Mouse (Mus musculus): ENCODE data around the gene Cox7a2l.

The Cox7a2l gene

GRCm38 (mm10) chr17:83526624-83527532 is 9.7 kb upstream of the Cox7a2l start:
- in situ Hi-C loops (cut with MboI), result no loop called here

GRCm38 (mm10) chr17:83526091-83526561 is 9.0 kb upstream of the Cox7a2l start:
- in situ Hi-C loops (cut with MboI), result no loop called here

GRCm38 (mm10) chr17:83525596-83525995 is 8.5 kb upstream of the Cox7a2l start:
- in situ Hi-C loops (cut with MboI), result no loop called here

- in situ Hi-C loops (cut with MboI), result no loop called here
Observed at GRCm38 (mm10) chr17:83524753-83525152, 7.6 kb upstream of the Cox7a2l start.

DNA sequence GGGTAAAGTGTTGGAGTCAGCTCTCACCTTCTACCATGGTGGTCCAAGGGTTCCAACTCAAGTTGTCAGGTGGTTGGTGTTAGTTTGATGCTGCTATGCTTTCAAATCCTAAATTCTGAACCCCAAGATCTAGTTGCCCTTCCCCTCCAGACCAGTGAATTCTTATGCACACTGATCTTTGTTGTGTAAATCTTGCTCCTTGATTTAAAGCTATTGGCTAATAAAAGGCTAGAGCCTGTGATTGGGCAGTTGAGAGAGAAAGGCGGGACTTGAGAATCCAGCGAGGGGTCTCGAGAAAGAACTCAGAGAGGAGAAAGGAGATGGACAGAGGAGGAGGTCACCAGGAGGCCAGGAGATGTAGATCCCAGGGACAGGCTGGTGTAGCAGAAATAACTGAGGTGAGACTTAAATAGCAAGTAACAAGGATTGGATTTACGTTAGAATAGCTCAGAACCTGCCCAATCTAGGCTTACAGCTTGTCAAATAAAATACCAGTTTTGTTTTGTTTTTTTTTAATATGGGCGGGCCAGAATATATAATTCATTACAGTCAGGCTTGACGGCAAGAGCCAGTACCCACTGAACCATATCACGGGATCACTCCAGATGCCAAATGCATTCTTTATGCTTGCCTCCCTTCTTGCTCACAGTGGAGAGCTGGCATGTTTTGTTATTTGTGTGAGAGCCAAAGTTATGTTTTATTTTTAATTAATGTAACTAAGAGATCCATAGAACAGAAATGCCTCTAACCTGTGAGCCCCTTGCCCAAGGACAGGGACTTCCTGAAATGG is 5.7 kb upstream of the Cox7a2l start:
- in situ Hi-C loops (cut with MboI), result no loop called here

- in situ Hi-C loops (cut with MboI), result no loop called here
Observed at GRCm38 (mm10) chr17:83521881-83522280, 4.8 kb upstream of the Cox7a2l start.

DNA sequence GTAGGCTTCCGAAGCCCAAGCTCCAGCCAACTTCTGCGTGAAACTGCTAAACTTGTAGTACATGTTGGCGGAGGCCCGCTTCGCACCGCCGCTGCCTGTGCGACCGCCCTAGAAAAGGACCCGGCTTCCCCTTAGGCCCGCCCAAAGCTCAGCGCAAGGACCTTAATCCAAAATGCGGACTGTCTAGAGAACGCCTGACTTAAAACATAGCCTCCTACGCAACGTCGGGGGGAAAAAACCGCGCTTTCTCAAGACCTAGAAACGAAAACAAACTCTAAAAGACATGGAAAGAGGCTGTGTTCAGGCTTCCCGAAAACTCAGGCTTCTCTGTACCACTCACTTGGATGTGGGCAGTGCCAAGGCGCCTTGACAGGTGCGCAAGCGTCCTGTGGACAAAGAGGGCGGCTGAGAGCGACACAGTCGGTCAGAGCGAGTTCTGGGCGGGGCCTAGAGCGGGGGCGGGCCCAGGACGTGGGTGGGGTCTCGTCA is 2.9 kb downstream of the Cox7a2l start:
- in situ Hi-C loops (cut with MboI), result no loop called here

DNA sequence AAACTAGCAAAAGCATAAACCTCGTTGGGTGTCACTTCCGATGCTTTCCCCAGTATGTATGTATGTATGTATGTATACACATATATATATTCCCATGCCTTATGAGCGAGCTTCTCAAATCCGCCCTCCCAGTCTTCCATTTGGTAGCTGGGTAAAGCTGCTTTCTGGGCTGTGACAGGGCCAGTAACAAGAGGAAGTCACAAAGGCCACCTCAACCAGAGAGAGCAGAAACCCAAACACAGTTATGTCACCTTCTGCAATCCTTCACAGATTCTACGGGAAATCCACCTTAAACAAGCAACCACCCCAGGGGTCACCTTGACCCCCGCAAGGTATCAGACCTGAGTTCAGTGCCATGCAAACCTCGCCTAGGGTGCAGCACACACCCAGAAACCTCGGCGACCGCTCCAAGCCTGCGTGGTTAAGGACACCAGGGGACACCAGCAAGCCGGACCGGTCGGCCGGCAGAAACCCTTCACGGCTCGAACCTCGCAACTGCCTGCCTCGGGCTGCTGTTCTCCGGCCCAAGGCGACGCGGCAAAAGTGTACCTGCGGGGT is 3.4 kb downstream of the Cox7a2l start:
- in situ Hi-C loops (cut with MboI), result no loop called here

DNA sequence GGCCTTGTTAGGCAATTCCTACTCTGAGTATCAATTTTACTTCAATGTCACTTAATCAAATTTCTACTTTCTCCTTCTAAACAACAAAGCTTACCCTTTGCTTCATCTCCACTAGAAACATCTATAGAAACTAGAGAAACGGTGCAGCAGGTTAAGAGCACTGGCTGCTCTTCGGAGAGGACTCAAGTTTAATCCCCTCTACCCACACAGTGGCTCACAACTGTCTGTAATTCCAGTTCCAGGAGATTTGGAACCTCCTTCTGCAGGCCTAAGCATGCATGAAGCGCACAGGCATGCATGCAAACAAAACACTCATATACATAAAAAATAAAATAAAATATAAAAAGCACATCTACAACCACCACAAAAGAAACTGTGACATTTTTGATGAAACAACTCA is 5.0 kb downstream of the Cox7a2l start:
- in situ Hi-C loops (cut with MboI), result no loop called here

- in situ Hi-C loops (cut with MboI), result no loop called here
Observed at GRCm38 (mm10) chr17:83503693-83504092, 13.4 kb downstream of the Cox7a2l start.

GRCm38 (mm10) chr17:83499692-83500091 is 17.4 kb downstream of the Cox7a2l start:
- in situ Hi-C loops (cut with MboI), result no loop called here

DNA sequence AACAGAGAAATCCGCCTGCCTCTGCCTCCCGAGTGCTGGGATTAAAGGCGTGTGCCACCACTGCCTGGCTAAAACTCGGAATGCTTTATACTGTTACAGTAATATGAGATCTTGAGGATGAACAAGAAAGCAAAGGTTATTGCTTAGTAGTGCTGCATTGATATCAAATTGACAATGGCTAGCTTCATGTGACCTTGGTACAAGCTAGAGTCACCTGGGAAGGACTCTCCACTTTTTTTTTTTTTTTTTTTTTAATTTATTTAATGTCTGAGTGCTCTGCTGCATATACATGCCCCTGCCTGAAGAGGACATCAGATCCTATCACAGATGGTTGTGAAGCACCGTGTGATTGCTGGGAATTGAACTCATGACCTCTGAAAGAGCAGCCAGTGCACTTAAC is 18.2 kb downstream of the Cox7a2l start:
- in situ Hi-C loops (cut with MboI), result no loop called here

DNA sequence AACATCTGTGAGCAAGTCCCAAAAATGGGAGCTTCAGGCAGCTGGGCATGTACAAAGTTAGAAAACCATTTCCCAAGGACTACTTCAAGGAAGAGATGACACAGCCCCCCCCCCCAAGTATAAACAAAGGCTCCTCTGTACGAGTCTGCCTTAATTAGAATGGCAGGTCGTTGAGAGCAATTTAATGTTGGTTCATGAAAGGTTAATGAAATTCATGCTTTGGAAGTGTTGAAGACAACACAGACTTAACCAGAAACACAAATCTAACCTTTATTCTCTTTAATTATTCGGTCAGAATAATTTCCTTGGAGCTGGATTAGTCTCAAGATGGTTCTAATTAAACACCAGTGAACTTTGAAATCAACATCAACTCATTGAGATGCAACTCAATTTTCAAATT is 29.4 kb downstream of the Cox7a2l start:
- in situ Hi-C loops (cut with MboI), result no loop called here

DNA sequence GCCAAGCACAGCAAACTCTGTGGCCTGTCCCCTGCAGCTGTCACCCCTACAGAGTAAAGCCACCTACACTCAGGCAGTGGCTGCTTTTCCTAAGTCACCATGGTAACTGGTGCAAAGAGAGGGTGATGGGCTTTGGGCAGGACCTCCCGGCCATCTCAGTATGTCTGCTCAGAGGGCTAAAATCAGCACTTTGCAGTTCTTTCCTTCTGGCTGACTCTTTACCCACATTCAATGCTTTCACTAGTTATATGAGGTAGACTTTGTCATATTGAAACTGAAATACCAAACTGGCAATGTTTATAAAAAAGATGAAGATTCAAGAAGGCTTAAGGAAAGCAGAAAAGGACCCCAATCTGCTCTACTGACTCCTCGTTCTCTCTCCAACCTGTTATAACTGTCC is 33.3 kb downstream of the Cox7a2l start:
- in situ Hi-C loops (cut with MboI), result no loop called here

DNA sequence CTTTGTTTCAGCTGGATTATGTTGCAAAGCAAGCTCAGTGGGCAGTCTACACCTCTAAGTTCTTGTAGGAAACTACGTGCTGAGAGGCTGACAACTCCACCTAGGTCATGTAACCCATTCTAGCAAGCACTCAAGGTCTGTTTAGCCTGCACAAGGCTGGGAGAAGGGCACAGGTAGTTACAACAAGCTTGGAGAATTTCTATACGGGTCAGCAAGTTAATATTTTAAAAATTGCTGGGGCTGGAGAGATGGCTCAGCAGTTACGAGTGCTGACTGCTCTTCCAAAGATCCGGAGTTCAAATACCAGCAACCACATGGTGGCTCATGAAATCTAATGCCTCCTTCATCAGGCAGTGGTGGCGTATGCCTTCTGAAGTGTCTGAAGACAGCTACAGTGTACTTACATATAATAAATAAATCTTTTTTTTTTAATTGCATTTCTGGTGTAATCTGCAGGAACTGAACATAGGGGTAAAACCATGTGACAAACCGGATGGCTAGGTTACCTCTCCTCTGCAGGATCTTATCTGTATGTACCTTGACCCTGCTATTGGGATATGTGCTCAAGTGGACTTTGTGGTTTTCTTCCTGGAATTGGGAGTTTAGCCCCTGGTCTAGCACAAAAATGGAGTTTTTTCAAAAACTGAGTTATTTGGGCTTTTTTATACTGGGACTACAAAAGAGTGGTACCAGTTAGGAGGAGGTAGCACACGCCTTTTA is 34.2 kb downstream of the Cox7a2l start:
- in situ Hi-C loops (cut with MboI), result no loop called here

DNA sequence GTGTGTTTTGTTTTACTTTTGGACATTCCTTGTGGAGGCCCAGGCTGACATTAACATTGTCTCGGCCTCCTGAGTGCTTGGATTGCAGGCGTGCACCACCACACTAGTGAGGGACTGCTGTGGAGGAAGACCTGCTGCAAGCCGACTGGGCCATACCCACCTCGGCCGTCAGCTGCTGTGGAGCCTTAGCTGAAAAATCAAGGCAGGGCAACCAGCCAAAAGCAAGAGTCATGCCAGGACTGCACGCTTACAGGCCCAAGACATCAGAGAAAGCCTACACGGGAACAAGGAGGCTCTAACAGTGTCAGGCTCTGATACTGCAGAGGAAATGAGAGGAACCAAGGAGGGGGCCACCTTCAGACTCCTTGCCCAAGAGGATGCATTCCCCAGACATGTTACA is 35.6 kb downstream of the Cox7a2l start:
- in situ Hi-C loops (cut with MboI), result no loop called here

DNA sequence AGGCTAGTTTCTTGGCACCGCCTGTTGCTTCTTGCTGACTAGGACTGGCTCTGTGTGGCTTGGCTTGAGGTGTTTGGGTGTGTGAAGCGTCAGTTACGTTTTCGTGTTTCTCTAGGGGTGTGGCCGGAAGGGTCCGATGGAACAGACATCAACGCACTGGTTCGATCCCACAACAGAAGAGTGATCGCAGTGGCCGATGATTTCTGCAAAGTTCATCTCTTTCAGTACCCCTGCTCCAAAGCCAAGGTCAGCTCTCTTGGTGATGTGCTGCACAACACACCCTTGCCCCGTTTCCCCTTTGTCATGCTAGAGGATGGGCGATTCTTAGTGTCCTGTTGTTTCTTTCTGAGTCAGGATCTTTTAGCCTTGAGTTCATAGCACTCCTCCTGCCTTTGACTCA is 40.0 kb downstream of the Cox7a2l start:
- in situ Hi-C loops (cut with MboI), result no loop called here

GRCm38 (mm10) chr17:83469586-83469985 is 47.5 kb downstream of the Cox7a2l start:
- in situ Hi-C loops (cut with MboI), result no loop called here

GRCm38 (mm10) chr17:83466697-83467251 is 50.4 kb downstream of the Cox7a2l start:
- in situ Hi-C loops (cut with MboI), result no loop called here

- in situ Hi-C loops (cut with MboI), result no loop called here
Observed at GRCm38 (mm10) chr17:83465969-83466368, 51.2 kb downstream of the Cox7a2l start.

GRCm38 (mm10) chr17:83457271-83457670 is 59.9 kb downstream of the Cox7a2l start:
- in situ Hi-C loops (cut with MboI), result no loop called here
